Mouse (Mus musculus) right cerebral cortex, postnatal 14 days (tissue): ENCODE results near the gene Rab10.

Source experiments
- DNase-seq: peaks from one replicate; pipeline ENCODE4 v3.0.0; 2022

Gene Rab10

DNA sequence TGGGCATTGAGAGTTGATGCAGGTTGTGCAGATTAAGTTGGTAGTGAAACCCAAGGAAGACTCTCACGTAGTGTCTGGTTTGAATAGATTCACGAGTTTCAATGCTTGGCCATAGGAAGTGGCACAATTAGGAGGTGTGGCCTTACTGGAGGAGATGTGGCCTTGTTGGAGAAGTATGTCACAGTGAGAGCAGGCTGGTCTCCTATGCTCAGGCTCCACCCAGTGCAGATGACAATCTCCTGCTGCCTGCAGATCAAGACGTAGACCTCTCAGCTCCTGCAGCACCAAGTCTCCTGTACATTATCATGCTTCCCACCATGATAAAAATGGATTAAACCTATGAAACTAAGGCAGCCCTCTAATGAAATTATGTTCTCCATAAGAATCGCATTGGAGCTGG, 18.7 kb downstream of the Rab10 start:
- no peak for DNase-seq

DNA sequence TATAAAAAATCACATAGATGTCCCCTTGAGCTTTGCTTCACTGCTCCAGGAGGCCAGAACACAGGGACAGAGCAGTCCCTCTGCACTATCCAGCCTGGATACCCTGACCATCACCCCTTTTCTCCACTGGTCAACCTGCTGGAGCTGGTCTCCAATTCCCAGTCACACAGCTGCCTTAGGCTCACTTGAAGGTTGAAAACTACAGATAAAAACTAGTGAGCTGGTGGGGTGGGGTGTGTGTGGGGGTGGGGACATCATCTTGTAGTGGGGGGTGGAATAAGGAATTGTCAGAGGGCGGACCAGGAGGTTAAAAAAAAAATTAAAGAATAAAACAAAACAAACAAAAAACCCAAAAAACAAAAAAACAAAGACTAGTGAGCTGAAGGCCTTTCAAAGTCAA, 21.3 kb downstream of the Rab10 start:
- DNase-seq = no peak

DNA sequence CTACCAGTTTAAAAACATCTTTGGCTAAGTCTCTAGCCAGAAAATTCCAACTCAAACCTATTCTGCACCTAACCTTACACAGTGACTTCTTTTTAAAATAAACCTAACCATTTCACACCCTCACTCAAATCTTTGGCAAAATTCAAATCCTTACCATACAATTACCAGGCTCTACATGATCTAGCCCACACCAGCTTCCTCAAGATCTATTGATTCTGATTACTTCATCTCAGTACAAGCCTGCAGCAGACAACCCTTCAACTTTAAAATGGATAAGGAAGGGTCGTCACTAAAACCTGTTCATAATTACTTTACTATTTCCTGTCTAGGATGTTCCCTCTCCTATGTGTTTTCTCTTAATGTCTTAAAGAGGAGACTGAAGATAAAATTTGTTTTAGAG, 23.9 kb downstream of the Rab10 start:
- no peak for DNase-seq

DNA sequence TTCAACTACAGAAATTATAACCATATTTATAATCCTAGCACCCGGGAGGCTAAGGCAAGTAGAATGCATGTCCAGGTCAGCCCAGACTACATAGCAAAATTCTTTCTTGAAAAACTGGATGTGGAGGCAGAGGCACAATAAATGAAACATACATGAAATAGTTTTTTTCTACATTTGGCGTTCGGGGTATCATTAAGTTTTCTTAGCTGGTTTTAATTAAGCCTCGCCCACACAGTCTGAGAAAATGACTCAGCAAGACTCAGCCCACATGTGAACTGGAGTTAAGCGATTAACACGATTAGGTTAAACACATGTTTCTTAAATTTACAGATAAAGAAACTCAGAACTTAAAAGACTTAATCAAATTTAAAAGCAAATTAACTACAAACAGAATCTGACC, 24.4 kb downstream of the Rab10 start:
- DNase-seq = no peak

DNA sequence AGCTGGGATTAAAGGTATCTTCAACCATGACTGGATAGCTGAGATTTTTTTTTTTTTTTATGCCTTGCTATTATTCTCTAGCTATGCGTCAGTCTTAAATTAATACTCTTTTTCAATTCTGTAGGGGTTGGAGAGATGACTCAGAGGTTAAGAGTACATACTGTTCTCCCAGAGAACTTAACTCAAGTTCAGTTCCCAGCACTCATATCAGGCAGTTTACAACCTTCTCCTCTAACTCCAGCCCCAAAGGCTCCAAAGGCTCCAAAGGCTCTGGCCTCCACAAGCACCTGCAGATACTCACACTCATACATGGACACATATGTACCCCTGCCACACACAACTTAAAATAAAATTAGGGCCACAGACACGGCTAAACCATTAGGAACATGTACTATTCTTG, 25.3 kb downstream of the Rab10 start:
- DNase-seq = no peak

DNA sequence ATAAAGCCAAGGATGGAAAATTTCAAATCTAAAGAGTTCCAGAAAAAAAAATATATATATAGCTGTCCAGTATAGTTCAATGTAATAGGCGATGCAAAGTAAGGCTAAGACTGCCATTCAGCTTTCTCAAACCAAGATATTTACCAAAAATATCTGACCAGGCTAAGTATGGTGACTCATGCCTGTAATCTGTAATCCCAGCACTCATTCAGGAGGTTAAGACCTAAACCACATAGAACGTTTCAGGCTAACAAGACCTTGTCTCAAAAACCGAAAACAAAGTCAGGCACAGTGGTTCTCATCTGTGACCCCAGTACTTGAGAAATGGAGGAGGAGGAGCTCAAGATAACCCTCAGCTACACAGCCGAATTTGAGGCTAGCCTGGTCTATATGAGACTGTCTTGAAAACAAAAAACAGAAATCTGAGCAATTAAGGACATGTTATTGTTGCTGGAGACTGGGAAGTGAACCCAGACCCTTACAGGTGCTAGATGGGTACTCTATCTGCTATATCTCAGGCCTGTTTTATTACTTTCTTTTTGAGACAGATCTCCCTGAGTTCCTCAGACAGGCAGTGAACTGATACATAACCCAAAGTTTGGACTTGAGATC, 25.8 kb downstream of the Rab10 start:
- no peak for DNase-seq

DNA sequence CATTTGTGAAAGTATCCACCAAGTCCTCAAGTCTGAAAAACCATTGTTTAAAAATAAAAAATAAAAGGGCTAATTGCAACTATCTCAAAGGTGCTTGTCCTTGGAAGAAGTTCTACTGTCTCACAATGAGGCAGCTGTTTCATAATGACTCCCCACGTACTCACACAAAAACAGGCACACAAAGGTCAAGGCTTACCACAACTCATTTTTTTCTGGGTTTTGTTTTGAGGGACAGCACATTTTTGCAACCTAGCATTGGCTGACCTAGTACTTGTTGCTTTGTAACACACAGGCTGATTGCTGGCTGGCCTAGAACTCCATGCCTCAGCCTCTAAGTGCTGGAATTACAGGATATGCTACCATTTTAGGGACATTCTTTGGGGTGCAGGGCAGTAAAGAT, 26.8 kb downstream of the Rab10 start:
- DNase-seq = no peak

DNA sequence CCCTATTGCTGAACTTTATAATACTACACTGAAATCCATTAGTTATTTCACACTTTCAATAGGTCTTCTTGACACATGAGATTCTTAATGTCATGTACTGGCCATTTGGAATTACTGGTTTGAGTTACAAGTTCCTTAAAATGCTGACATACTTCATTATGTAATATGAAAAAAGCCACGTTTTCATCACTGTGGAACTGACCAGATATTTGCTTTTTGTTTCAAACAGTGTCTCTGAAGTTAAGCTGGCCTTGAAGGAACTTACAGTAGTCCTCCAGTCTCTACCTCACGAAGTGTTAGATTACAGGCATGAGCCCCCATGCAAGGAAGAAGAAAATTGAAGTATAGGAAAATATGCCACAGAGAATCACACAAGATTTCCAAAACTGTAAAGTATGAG, 27.2 kb downstream of the Rab10 start:
- DNase-seq = no peak

DNA sequence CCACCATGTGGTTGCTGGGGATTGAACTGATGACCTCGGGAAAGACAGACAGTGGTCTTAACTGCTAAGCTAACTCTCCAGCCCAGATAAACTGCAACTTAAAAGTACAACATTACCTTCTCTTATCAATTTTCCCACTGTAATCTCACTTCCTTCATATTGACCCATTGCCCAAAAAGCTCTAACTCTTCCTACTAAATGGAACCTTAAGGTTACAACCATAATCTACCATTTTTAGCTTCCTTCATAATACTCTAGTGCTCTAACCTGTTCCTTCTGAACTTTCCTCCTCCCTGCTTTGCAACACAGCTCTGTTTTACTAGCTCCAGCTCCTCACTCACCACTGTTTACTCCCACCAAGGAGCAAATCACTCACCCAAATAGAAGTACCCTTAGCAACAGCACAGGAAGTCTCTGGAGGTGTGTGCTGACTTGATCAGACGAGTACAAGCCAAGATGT, 30.9 kb downstream of the Rab10 start:
- no peak for DNase-seq

DNA sequence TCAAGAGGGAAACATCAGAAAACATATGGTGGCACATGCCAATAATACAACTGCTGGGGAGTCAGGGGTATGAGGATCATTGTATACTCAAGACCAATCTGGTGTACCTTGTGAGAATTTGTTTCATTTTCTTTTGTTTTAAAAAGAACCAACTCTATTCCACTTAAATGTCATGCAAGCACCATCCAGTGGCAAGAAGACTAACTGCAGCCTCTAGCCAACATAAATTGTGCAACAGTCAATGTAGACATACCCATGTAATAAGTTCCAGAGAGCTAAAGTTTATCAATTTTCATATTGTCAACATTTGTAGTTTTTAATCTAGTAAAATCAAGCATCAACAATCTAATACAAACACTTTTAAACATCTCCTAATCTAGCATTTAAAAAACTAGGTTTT, 39.0 kb downstream of the Rab10 start:
- no peak for DNase-seq

DNA sequence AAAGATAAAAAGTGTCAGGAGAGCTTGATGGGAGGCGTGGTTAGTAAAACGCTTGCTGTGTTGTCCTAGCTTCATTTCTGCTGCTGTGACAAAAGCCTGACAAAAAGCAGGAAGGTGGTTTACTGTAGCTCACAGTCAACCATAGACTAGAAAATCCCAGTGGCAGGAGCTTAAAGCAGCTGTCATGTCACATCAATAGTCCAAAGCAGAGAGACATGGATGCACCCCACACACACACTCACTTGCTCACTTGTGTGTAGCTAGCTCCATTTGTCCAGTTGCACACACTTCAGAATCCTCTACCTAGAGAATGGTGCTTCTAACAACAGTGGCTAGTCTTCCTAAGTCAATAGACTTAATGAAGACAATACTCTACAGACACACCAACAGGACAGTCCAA, 42.4 kb downstream of the Rab10 start:
- no peak for DNase-seq

DNA sequence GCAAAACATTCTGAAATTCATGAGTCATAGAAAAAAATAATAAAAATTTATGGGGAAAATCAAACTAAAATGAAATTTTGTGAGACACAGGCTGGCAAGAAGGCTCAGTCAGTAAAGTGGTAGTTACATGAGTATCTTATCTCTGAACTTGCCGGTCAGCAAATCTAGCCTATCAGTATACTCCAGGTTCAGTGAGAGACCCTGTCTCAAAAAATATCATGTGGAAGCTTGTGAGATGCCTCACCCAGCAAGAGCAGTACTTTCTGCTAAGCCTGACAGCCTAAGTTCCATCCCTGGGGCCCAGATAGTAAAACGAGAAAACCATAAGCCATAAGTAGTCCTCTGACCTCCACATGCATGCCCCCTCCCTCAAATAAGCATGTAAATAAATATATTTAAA, 44.6 kb downstream of the Rab10 start:
- no peak for DNase-seq

DNA sequence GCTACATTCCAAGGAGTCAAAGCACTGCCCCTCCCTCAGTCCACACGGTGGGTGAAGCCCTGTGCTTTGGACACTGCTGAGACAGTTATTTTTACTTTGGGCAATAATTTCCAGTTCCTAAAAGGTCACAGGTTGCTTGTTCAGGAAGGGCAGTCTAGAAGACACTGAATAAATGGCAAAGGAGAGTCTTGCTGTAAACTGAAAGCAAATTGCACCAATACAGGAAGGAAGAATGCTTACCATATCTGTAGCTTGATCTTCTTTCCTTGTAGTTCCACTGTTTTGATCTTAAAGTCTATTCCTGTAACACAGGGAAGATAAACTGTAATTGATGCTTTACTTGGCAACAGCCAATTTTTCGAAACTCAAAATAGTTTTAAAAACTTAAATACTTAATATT, 45.3 kb downstream of the Rab10 start:
- DNase-seq = no peak

DNA sequence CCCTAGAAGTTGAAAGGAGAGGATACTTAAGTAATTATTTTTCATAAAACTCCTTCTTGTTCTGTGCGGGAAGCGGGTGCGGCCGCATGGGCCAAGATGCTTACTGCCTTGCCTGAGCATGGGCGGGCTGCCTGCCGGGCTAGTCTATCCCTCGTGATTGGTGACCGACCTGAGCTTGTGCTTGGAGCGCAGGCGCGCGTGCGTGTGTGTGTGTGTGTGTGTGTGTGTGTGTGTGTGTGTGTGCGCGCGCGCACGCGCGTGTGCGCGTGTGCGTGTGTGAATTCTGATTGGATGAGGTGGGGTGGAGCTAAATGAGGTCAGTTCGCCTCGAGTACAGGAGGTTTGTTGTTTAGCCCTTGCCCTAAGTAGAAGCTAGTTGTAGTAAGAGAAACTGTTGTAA, 48.2 kb downstream of the Rab10 start:
- DNase-seq = no peak

DNA sequence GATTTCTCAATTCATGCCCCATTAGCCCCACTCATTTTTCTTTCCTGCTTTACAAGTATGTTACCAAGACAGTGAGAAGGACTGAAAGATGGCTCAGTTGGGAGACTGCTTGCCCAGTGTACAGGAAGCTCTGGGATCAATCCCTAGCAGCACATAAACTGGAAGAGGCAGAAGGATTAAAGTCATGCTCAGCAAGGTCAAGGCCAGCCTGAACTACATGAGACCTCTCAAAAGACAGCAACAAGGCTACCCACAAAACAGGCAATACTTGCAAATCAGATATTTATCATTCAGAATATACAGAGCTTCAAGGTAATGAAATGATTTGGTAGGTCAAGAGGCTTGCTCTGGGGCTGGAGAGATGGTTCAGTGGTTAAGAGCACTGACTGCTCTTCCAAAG, 53.8 kb downstream of the Rab10 start:
- no peak for DNase-seq

DNA sequence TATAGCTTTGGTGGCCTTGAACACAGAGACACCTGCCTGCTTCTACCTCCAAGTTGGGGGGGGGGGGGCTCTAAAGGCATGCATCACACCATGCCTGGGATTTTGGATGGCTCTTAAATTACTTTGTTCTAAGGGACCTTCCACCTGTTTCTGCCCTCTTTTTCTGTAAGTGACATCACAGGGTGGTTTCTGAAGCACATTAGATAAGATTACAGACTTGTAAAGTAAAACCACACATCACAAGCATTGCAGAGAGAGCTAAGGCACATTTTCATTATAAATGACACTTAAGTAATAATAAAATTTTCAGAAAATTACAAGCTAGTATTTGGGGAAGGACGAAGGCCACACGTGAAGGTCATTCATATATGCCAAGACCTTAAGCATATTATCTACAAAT, 54.3 kb downstream of the Rab10 start:
- DNase-seq = no peak

DNA sequence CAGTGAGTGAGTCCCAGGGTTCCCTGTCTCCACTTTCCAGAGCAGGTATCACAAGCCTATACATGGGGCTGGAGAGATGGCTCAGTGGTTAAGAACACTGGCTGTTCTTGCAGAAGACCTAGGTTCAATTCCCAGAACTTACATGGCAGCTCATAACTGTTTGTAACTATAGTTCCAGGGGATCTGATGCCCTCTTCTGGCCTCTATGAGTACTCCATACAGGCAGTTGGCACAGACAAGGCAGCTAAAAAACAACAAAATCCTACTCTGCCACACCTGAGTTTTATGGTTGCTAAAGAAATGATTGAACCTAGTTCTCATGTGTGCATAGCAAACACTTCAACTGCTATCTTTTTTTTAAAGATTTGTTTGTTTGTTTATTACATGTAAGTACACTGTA, 56.2 kb downstream of the Rab10 start:
- no peak for DNase-seq

DNA sequence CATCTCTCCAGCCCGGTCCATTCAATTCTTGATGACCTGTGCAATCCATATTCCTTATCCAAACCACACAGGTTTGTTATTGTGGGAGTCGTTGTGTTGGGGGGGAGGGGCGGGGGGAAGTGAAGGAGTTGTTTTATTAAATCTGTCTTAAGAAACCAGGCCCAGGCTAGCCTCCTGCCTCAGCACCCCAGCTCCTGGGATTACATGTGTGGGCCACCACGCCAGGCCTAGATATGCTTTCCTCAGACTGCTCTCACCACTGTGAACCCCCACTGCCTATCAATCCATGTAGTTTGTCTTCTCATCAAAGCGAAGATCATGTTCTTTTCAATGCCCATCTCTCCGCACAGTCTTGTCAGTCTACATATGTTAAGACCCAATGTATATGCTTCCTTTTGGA, 63.7 kb downstream of the Rab10 start:
- no peak for DNase-seq

DNA sequence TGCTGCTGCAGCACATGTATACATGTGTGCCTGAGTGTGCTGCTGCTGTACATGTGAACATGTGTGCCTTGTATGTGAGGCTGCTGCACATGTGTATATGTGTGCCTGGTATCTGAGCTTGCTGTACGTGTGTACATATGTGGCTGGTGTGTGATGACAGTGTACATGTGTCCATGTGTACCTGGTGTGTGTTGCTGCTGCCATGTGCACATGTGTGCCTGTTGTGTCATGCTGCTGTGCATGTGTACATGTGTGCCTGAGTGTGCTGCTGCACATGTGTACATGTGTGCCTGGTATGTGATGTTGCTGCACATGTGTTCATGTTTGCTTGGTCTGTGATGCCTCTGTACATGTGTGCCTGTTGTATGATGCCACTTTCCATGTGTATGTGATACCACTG, 70.2 kb downstream of the Rab10 start:
- no peak for DNase-seq

DNA sequence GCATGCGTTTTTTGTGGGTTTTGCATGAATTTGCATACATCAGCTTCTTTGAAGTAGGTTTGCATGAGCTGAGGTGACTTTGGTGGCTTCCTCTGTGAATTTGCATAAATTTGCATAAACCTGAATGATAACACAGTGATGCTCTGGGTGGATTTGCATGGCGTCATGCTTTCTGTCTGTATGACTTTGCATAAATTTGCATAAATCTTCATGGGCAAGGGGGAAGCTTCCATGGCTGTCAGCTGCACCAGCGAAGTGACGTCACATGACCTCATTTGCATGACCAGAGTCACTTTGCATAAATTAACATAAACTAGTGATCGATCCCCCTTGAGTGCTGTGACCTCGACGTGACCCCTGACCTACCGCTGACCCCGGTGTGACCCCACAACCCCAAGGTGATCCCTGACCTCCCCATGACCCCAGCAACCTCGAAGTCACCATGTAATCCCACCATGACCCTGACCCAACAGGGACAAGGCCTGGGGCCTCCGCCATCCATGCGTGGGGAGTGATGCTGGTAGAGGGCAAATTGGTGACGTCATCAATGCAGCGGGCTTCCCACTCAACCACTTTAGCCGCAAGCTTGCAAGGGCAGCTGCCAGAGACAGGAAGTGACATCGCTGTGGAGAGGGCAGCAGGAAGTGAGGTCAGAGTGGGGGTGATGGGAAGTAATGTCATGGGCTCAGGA, 71.3 kb downstream of the Rab10 start:
- DNase-seq = peak; percentile 32

DNA sequence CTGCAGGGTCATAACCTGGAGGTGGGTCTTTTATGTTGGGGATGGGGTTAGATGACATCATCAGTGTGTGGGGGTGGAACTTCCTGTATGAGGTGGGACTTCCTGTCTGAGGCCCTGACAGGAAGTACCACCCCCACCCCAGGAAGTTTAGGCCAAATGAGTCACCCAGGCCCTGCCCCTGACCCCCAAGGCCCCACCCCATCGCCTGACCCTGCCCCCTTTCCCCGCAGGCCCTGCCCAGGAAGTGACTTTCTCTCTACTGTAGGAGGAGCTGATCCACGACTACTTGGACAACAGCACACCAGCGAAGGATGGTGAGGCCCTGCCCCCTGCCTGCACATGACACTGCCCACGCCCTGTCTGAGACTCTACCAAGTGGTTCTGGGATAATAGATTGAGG, 72.0 kb downstream of the Rab10 start:
- no peak for DNase-seq

DNA sequence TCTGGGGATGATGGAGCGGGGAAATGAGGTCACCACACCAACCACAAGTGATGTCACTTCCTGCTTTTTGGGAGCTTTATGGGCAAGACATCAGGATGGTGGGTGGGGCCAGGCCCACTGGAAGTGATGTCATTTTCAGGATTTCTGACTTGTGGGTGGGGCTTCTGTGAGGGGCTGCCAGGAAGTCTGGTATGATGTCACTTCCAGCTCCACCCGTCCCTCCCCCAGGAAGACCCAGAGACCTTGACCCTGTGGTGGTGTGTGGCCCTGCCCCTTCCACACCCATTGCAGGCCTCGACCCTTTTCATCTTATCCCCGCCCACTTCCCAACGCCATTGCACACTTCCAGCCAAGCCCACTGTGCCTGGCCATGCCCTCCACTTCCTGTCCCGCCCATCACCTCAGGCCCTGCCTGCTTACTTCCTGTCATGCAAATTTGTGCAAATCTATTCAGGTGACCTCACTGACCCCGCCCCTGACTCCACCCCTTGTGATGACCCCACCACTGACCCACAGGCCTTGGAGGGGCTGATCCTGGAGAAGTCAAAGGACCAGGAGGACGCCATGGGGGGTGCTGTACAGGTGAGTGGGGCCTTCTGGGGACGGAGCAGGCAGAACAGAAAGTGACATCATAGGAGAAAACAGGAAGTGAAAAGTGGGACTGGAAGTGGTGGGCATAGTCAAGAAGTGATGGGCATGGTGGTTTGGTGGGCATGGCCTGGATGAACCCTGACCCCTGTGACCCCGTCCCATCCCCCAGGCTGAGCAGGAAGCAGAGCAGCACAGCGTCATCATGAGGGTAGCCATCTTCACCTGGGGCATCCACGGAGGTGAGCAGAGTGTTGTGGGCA, 72.7 kb downstream of the Rab10 start:
- DNase-seq = peak; percentile 40

DNA sequence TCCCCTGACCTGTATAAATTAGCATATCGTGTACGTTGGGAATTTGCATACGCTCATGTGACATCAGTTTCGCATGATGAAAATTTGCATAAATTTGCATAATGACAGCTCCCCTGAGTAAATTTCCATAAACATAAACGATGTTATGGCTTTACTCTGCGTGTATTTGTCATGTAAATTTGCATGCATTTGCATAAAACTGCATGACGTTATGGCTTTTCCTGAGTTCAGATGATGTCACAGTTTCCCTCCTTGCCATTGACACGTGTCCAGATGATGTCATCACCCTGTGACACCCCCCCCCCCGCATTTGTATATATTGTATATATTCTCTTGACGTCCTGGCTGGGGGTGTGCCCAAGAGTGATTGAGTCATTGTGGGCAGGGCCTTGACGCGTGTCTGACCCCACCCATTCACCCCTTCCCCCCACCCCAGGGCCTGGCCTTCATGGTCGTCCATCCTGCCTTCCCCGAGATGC, 73.6 kb downstream of the Rab10 start:
- DNase-seq = no peak

DNA sequence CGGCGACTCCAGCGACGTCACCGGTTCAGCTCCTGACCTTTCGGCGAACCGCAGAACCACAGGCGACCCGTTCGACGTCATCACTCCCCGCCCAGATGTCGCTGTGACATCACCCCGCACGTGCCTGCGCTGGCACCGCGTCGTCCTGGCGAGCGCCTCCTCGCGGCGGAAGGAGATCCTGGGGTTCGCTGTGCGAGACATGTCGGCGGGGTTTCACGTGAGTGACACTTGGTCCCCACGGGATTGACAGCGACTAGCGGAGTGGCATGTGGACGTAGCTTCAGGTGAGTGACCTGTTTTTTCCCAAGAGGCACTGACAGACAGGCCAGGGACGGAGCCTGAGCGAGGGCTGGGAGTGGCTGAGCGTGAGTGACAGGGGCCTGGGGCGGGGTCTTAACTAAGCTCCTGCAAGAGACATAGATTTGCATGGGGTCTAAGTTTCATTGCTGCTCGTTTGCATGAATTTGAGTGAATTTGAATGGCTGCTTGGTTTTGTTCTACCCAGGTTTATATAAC, 74.1 kb downstream of the Rab10 start:
- DNase-seq = peak; percentile 99
